ENCODE assay signal across 19 mouse cellular contexts in the genomic region with DNA sequence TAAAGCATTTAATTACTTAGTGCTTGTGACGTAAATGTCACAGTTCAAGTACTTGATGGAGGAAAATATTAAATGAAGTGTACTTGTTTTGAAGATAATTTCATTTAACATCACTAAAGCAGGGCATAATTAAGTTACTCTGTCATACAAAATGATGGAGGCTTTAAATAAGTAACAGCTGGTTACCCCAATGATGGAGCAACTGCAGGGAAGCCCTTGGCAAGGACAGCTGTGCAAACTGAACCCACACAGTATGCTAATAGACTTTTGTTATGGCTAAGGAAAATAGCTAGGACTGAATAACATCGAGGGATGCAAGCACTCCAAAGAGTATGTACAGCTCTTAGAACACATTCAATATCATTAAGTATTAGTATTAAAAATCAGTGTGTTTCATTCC.
DNase-seq lines count a peak whose midpoint lies in the region; ATAC-seq and TF ChIP-seq lines count a peak whose summit lies in the region.
"Had no signal": no experiment of that assay in that cellular context is flagged by ENCODE, and none has a peak within 500 bp of the region (broad histone marks: within the 10 kb centered on the region; RNA-seq: fewer than 3 reads in every experiment).

No protein-coding gene starts in this region.

- H3K4me3 ChIP-seq in embryonic facial prominence, embryonic 11.5 days (ENCODE audit: low read depth, low read length) = no peak overlapping the region
- no peak overlapping the region for H3K4me3 ChIP-seq in embryonic facial prominence, embryonic 10.5 days
- H3K4me3 ChIP-seq in hindbrain, embryonic 12.5 days = no peak overlapping the region
- no peak overlapping the region for H3K4me3 ChIP-seq in hindbrain, embryonic 10.5 days
- no peak overlapping the region for H3K4me3 ChIP-seq in hindbrain, embryonic 14.5 days (replicated peaks; ENCODE audit: low read length)
- no peak overlapping the region for H3K4me3 ChIP-seq in heart, adult 2 months
- H3K4me3 ChIP-seq: heart, embryonic 10.5 days had no signal

- no peak for TF ChIP-seq EP300 in heart, adult 2 months (IDR thresholded peaks at IDR 0.05; ENCODE audit: insufficient read depth, low read depth, low read length)

- no peak overlapping the region for H3K27ac ChIP-seq in embryonic facial prominence, embryonic 11.5 days (replicated peaks; ENCODE audit: low read depth, low read length)
- no peak overlapping the region for H3K27ac ChIP-seq in embryonic facial prominence, embryonic 10.5 days (replicated peaks)
- no peak overlapping the region for H3K27ac ChIP-seq in hindbrain, embryonic 12.5 days
- no peak overlapping the region for H3K27ac ChIP-seq in hindbrain, embryonic 10.5 days
- no peak overlapping the region for H3K27ac ChIP-seq in hindbrain, embryonic 14.5 days
- H3K27ac ChIP-seq in heart, adult 2 months = no peak overlapping the region
- H3K27ac ChIP-seq: heart, embryonic 10.5 days had no signal

- intact Hi-C loops in heart, adult 2 months (cut with DNase I) = no loop called here

- H3K9ac ChIP-seq in embryonic facial prominence, embryonic 11.5 days (replicated peaks; ENCODE audit: low read length) = no peak overlapping the region
- H3K9ac ChIP-seq in hindbrain, embryonic 12.5 days = no peak overlapping the region
- no peak overlapping the region for H3K9ac ChIP-seq in hindbrain, embryonic 14.5 days
- H3K9ac ChIP-seq in heart, adult 2 months (ENCODE audit: low read depth, low read length) = no peak overlapping the region

- DNase-seq in embryonic facial prominence, embryonic 11.5 days (ENCODE audit: low spot score) = peak; percentile 23
- DNase-seq in embryonic facial prominence, embryonic 10.5 days (ENCODE audit: low spot score) = no peak
- DNase-seq in hindbrain, embryonic 10.5 days (ENCODE audit: low spot score) = no peak
- DNase-seq in retina, postnatal 1 day = peak; percentile 1
- DNase-seq in retina, embryonic 14.5 days (ENCODE audit: low spot score) = no peak
- DNase-seq in hindbrain, embryonic 14.5 days (ENCODE audit: low spot score) = peak; percentile 32
- DNase-seq in heart, adult 2 months = no peak
- DNase-seq: adrenal gland, postnatal 10 days; cerebellum, adult 18-20 months; cerebellum, adult 9-11 months; cerebellum, postnatal 36 days; gastrocnemius, postnatal 36 days; heart, adult 11 months; heart, postnatal 10 days; heart, postnatal 4 days; kidney, adult 2 months had no signal

- no peak for TF ChIP-seq POLR2A in heart, adult 2 months (IDR thresholded peaks at IDR 0.05; ENCODE audit: insufficient read depth, low read depth, low read length)

- no peaks in the 10 kb centered on the region for H3K4me1 ChIP-seq in embryonic facial prominence, embryonic 11.5 days (ENCODE audit: control insufficient read depth, insufficient read depth, low read length)
- no peaks in the 10 kb centered on the region for H3K4me1 ChIP-seq in embryonic facial prominence, embryonic 10.5 days
- no peaks in the 10 kb centered on the region for H3K4me1 ChIP-seq in hindbrain, embryonic 12.5 days
- no peaks in the 10 kb centered on the region for H3K4me1 ChIP-seq in hindbrain, embryonic 10.5 days (replicated peaks)
- no peaks in the 10 kb centered on the region for H3K4me1 ChIP-seq in hindbrain, embryonic 14.5 days (replicated peaks; ENCODE audit: control insufficient read depth, insufficient read depth, low read length)
- H3K4me1 ChIP-seq in heart, adult 2 months (ENCODE audit: control insufficient read depth, insufficient read depth, low read length) = no peaks in the 10 kb centered on the region
- H3K4me1 ChIP-seq: heart, embryonic 10.5 days had no signal

- no peaks in the 10 kb centered on the region for H3K36me3 ChIP-seq in embryonic facial prominence, embryonic 11.5 days (replicated peaks; ENCODE audit: control insufficient read depth, insufficient read depth, low read depth, low read length)
- no peaks in the 10 kb centered on the region for H3K36me3 ChIP-seq in embryonic facial prominence, embryonic 10.5 days (replicated peaks)
- H3K36me3 ChIP-seq in hindbrain, embryonic 12.5 days = no peaks in the 10 kb centered on the region
- no peaks in the 10 kb centered on the region for H3K36me3 ChIP-seq in hindbrain, embryonic 10.5 days
- H3K36me3 ChIP-seq in hindbrain, embryonic 14.5 days (replicated peaks; ENCODE audit: control insufficient read depth, insufficient read depth) = no peaks in the 10 kb centered on the region
- no peaks in the 10 kb centered on the region for H3K36me3 ChIP-seq in heart, adult 2 months (ENCODE audit: control insufficient read depth, insufficient read depth, low read length)
- H3K36me3 ChIP-seq: heart, embryonic 10.5 days had no signal

- H3K27me3 ChIP-seq in embryonic facial prominence, embryonic 11.5 days (ENCODE audit: control insufficient read depth, insufficient read depth, low read length) = no peaks in the 10 kb centered on the region
- no peaks in the 10 kb centered on the region for H3K27me3 ChIP-seq in embryonic facial prominence, embryonic 10.5 days (replicated peaks; ENCODE audit: low read depth, poor library complexity, severe bottlenecking)
- H3K27me3 ChIP-seq in hindbrain, embryonic 12.5 days = no peaks in the 10 kb centered on the region
- H3K27me3 ChIP-seq in hindbrain, embryonic 10.5 days (ENCODE audit: insufficient read depth, poor library complexity, severe bottlenecking) = no peaks in the 10 kb centered on the region
- no peaks in the 10 kb centered on the region for H3K27me3 ChIP-seq in hindbrain, embryonic 14.5 days (ENCODE audit: control insufficient read depth, insufficient read depth, low read length)
- no peaks in the 10 kb centered on the region for H3K27me3 ChIP-seq in heart, adult 2 months (ENCODE audit: control insufficient read depth, insufficient read depth, low read length)

- WGBS in embryonic facial prominence, embryonic 11.5 days = 47% methylated on average over 2 of the region's 2 CpGs
- 63% methylated on average over 2 of the region's 2 CpGs for WGBS in embryonic facial prominence, embryonic 10.5 days
- 57% methylated on average over 2 of the region's 2 CpGs for WGBS in hindbrain, embryonic 12.5 days
- WGBS in hindbrain, embryonic 10.5 days = 72% methylated on average over 2 of the region's 2 CpGs
- WGBS in hindbrain, embryonic 14.5 days = 53% methylated on average over 2 of the region's 2 CpGs
- 73% methylated on average over 2 of the region's 2 CpGs for WGBS in heart, adult 2 months

- ATAC-seq in embryonic facial prominence, embryonic 11.5 days (replicated peaks; ENCODE audit: insufficient number of reproducible peaks, low FRiP score, low TSS enrichment, low read depth) = no peak
- ATAC-seq in hindbrain, embryonic 12.5 days (ENCODE audit: low FRiP score) = peak; percentile 46; the same call in 1 of the 2 replicates
- ATAC-seq in hindbrain, embryonic 14.5 days (ENCODE audit: low FRiP score) = peak; percentile 40; the same call in 1 of the 2 replicates
- ATAC-seq: intestine, embryonic 16.5 days had no signal

- TF ChIP-seq CTCF in heart, adult 2 months (IDR thresholded peaks at IDR 0.05) = no peak

- H3K9me3 ChIP-seq in embryonic facial prominence, embryonic 11.5 days (replicated peaks; ENCODE audit: control insufficient read depth, low read length) = no peaks in the 10 kb centered on the region
- no peaks in the 10 kb centered on the region for H3K9me3 ChIP-seq in embryonic facial prominence, embryonic 10.5 days
- H3K9me3 ChIP-seq in hindbrain, embryonic 12.5 days (replicated peaks) = no peaks in the 10 kb centered on the region
- H3K9me3 ChIP-seq in hindbrain, embryonic 10.5 days = no peaks in the 10 kb centered on the region
- H3K9me3 ChIP-seq in hindbrain, embryonic 14.5 days (ENCODE audit: control insufficient read depth, low read length) = no peaks in the 10 kb centered on the region
- H3K9me3 ChIP-seq: heart, embryonic 10.5 days had no signal

- no peak overlapping the region for H3K4me2 ChIP-seq in embryonic facial prominence, embryonic 11.5 days (ENCODE audit: low read depth, low read length)
- no peak overlapping the region for H3K4me2 ChIP-seq in hindbrain, embryonic 12.5 days (replicated peaks)
- no peak overlapping the region for H3K4me2 ChIP-seq in hindbrain, embryonic 14.5 days (replicated peaks)

- H3K79me2 ChIP-seq in heart, adult 2 months (replicated peaks; ENCODE audit: control insufficient read depth, insufficient read depth, low read length) = no peaks in the 10 kb centered on the region

Comparison
In these comparisons a context has a peak if more than half of its experiments do, and no peak if none do; other contexts are left out.
1. DNase-seq: peak in embryonic facial prominence, embryonic 11.5 days (single experiment), retina, postnatal 1 day (single experiment) and hindbrain, embryonic 14.5 days (single experiment); none in embryonic facial prominence, embryonic 10.5 days (single experiment), hindbrain, embryonic 10.5 days (single experiment), retina, embryonic 14.5 days (single experiment) and heart, adult 2 months (0 of 2).